Comparison of ENCODE assay signal across 12 mouse cellular contexts in genomic region chr1:58952526-58952925, GRCm38 (mm10). TPM values are rescaled to one million over a fixed set of nuclear protein-coding genes. Genes with fewer than 3 reads are reported as not detected.
DNase-seq lines count a peak whose midpoint lies in the region; ATAC-seq and TF ChIP-seq lines count a peak whose summit lies in the region.
"Had no signal": no experiment of that assay in that cellular context is flagged by ENCODE, and none has a peak within 500 bp of the region (broad histone marks: within the 10 kb centered on the region; RNA-seq: fewer than 3 reads in every experiment).

No protein-coding gene starts in this region.

- H3K9ac ChIP-seq in embryonic facial prominence, embryonic 13.5 days = no peak overlapping the region
- peak overlapping the region; percentile 76 for H3K9ac ChIP-seq in liver, embryonic 14.5 days (replicated peaks)
- H3K9ac ChIP-seq: hindbrain, embryonic 13.5 days had no signal

- TF ChIP-seq CTCF in kidney, adult 2 months (conservative IDR thresholded peaks at IDR 0.05; ENCODE audit: insufficient read depth, insufficient read length, low read depth, low read length) = no peak
- TF ChIP-seq CTCF in liver, embryonic 14.5 days (IDR thresholded peaks at IDR 0.05; ENCODE audit: low read depth) = no peak

- no peak for TF ChIP-seq EP300 in liver, embryonic 14.5 days (IDR thresholded peaks at IDR 0.05; ENCODE audit: low read depth)

- no peaks in the 10 kb centered on the region for H3K9me3 ChIP-seq in embryonic facial prominence, embryonic 13.5 days
- no peaks in the 10 kb centered on the region for H3K9me3 ChIP-seq in liver, embryonic 14.5 days (ENCODE audit: control insufficient read depth, low read length)
- H3K9me3 ChIP-seq: hindbrain, embryonic 13.5 days had no signal

- H3K4me1 ChIP-seq in kidney, adult 2 months (ENCODE audit: control insufficient read depth, insufficient read depth, low read length) = peaks cover 48% of the 10 kb centered on the region
- H3K4me1 ChIP-seq in brown adipose tissue, adult 24 weeks (ENCODE audit: control insufficient read depth, insufficient read depth, insufficient read length, low read length) = peaks cover 28% of the 10 kb centered on the region
- peaks cover 49% of the 10 kb centered on the region for H3K4me1 ChIP-seq in embryonic facial prominence, embryonic 13.5 days
- peaks cover 58 to 62% of the 10 kb centered on the region in 2 experiments for H3K4me1 ChIP-seq in liver, embryonic 14.5 days (replicated peaks; ENCODE audit: control insufficient read depth in 2 of 2, insufficient read depth in 2 of 2, low read length in 1 of 2)

- WGBS in kidney, adult 2 months = 64% methylated on average over 5 of the region's 5 CpGs
- 28% methylated on average over 5 of the region's 5 CpGs for WGBS in embryonic facial prominence, embryonic 13.5 days
- WGBS in liver, embryonic 14.5 days (ENCODE audit: insufficient replicate concordance) = 86% methylated on average over 5 of the region's 5 CpGs

- no peak for TF ChIP-seq POLR2A in kidney, adult 2 months (IDR thresholded peaks at IDR 0.05; ENCODE audit: low read depth, low read length)

- no peak overlapping the region for H3K4me3 ChIP-seq in kidney, adult 2 months (ENCODE audit: insufficient read depth, low read depth, low read length)
- H3K4me3 ChIP-seq in brown adipose tissue, adult 24 weeks (ENCODE audit: insufficient read depth, low read depth, low read length) = no peak overlapping the region
- no peak overlapping the region for H3K4me3 ChIP-seq in embryonic facial prominence, embryonic 13.5 days
- H3K4me3 ChIP-seq in liver, embryonic 14.5 days (ENCODE audit: insufficient read depth in 1 of 2, low read depth in 2 of 2, low read length in 2 of 2) = no peak overlapping the region
- H3K4me3 ChIP-seq: hindbrain, embryonic 13.5 days had no signal

- H3K4me2 ChIP-seq in embryonic facial prominence, embryonic 13.5 days = peak overlapping the region; percentile 42
- H3K4me2 ChIP-seq in liver, embryonic 14.5 days (ENCODE audit: low read depth) = peak overlapping the region; percentile 68
- H3K4me2 ChIP-seq: hindbrain, embryonic 13.5 days had no signal

- H3K27me3 ChIP-seq in kidney, adult 2 months (replicated peaks; ENCODE audit: control insufficient read depth, insufficient read depth, low read length) = no peaks in the 10 kb centered on the region
- H3K27me3 ChIP-seq in embryonic facial prominence, embryonic 13.5 days = no peaks in the 10 kb centered on the region
- no peaks in the 10 kb centered on the region for H3K27me3 ChIP-seq in liver, embryonic 14.5 days (ENCODE audit: control insufficient read depth, insufficient read depth, low read length)
- H3K27me3 ChIP-seq: hindbrain, embryonic 13.5 days had no signal

- no peak for ATAC-seq in embryonic facial prominence, embryonic 13.5 days (ENCODE audit: insufficient number of reproducible peaks, insufficient read depth, low FRiP score, low TSS enrichment, low read depth)
- no peak for ATAC-seq in liver, embryonic 14.5 days (ENCODE audit: insufficient read depth)

- H3K36me3 ChIP-seq in kidney, adult 2 months (ENCODE audit: control insufficient read depth, insufficient read depth, low read length) = no peaks in the 10 kb centered on the region
- no peaks in the 10 kb centered on the region for H3K36me3 ChIP-seq in embryonic facial prominence, embryonic 13.5 days
- peaks cover 12% of the 10 kb centered on the region for H3K36me3 ChIP-seq in liver, embryonic 14.5 days (replicated peaks; ENCODE audit: control insufficient read depth, insufficient read depth, low read depth)
- H3K36me3 ChIP-seq: hindbrain, embryonic 13.5 days had no signal

- DNase-seq in kidney, adult 2 months = no peak
- no peak for DNase-seq in kidney, adult 18-20 months
- no peak for DNase-seq in liver, embryonic 14.5 days (ENCODE audit: low read depth in 3 of 3, low spot score in 3 of 3)
- no peak for DNase-seq in testis, postnatal 10 days (ENCODE audit: low spot score)
- no peak for DNase-seq in cerebellum, postnatal 10 days
- DNase-seq: cerebellum, adult 9-10 months; layer of hippocampus, adult 9-11 months; lung, adult 2 months; thymus, postnatal 4 days had no signal

- peak overlapping the region; percentile 83 for H3K27ac ChIP-seq in kidney, adult 2 months (ENCODE audit: insufficient read depth, low read depth, low read length)
- peak overlapping the region; percentile 46 for H3K27ac ChIP-seq in brown adipose tissue, adult 24 weeks (replicated peaks; ENCODE audit: low read depth, low read length)
- peak overlapping the region; percentile 73 for H3K27ac ChIP-seq in embryonic facial prominence, embryonic 13.5 days
- H3K27ac ChIP-seq in liver, embryonic 14.5 days = peak overlapping the region; percentile 97
- H3K27ac ChIP-seq: hindbrain, embryonic 13.5 days had no signal

RNA-seq across cellular contexts. Expression of gene Trak2, which starts 20.7 kb away (rescaled TPM):
- 55.4 and 63.1 TPM in 2 replicates for polyA plus RNA-seq in kidney, adult 2 months (2012; rRNA removed)
- 24.9 and 35.7 TPM in 2 replicates for polyA plus RNA-seq in brown adipose tissue, adult 24 weeks (2012; ENCODE audit: insufficient read depth, insufficient read length, missing spikeins)
- 11.3 and 12.2 TPM in 2 replicates for polyA plus RNA-seq in embryonic facial prominence, embryonic 13.5 days (2015; fragmentation: Nextera tagmentation; extraction: Ambion mirVana)
- polyA plus RNA-seq in liver, embryonic 14.5 days (2012; rRNA removed) = 47.7 and 51.2 TPM in 2 replicates
- polyA plus RNA-seq in liver, embryonic 14.5 days (2014; fragmentation: Nextera tagmentation; extraction: Ambion mirVana) = 43.1 and 52.4 TPM in 2 replicates

RNA-seq across cellular contexts. Expression of gene Stradb, which starts 20.8 kb away (rescaled TPM):
- 25.0 and 26.6 TPM in 2 replicates for polyA plus RNA-seq in kidney, adult 2 months (2012; rRNA removed)
- polyA plus RNA-seq in brown adipose tissue, adult 24 weeks (2012; ENCODE audit: insufficient read depth, insufficient read length, missing spikeins) = 53.2 and 63.6 TPM in 2 replicates
- polyA plus RNA-seq in embryonic facial prominence, embryonic 13.5 days (2015; fragmentation: Nextera tagmentation; extraction: Ambion mirVana) = 29.8 and 30.7 TPM in 2 replicates
- polyA plus RNA-seq in liver, embryonic 14.5 days (2012; rRNA removed) = 15.9 and 17.1 TPM in 2 replicates
- 44.1 and 46.1 TPM in 2 replicates for polyA plus RNA-seq in liver, embryonic 14.5 days (2014; fragmentation: Nextera tagmentation; extraction: Ambion mirVana)

Comparison
In these comparisons a context has a peak if more than half of its experiments do, and no peak if none do; other contexts are left out.
1. H3K27ac ChIP-seq: peak in every context shown above with its lines; median percentile 97 in liver, embryonic 14.5 days; 83 in kidney, adult 2 months; 73 in embryonic facial prominence, embryonic 13.5 days; 46 in brown adipose tissue, adult 24 weeks.